Mouse (Mus musculus): Measurements from ENCODE around the gene Mpzl2. TPM values are rescaled to one million over a fixed set of nuclear protein-coding genes. Genes with fewer than 3 reads are reported as not detected.
"Not testable (repeated sequence)": the region's sequence is repeated elsewhere in the genome, so short reads cannot be mapped to it uniquely, and the experiment has no call there.

Gene Mpzl2
- total RNA-seq, 4 experiments from 2014 or later, result 4.5 to 7.1 (median 6.2) TPM

GRCm38 (mm10) chr9:45037803-45038202, 1.8 kb upstream of the Mpzl2 start:
- DNase-seq, result not testable (repeated sequence)

DNA sequence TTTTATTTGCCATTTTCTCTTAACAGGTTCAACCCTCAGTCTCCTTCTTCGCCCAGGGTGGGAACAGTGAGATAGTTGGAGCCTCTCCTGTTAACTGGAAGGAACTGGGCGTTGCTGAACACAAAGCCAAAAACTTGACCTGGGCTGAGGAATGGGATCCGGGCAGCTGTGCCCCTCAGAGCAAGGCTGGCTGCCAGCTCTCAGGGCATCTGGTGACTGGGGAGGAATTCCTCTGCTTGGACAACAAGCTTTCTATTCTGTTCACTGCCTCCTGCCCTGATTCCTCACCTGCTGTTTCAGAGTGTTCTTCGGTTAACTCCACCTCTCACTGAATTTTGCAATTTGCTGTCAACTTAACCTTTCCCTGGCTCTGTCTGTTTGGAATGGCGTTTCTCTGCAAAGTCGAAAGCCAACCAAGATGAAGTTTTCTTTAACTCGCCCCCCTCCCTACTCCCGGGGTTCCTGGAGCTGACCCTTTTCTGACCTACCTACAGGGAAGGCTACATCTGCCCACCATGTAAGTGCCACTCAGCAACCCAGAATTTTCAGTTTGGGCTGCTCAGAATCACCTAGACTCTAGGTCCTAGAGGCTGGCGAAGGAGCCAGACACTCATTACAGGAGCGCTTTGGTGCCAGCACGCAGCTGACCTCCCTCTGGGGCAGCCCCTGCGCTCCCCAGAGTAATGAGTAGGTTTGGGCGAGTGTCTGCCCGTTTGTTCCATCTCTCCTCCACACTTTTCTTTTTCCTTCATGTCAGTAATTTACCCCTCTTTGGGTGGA, 657 bp downstream of the Mpzl2 start:
- DNase-seq, result no peak

GRCm38 (mm10) chr9:45041131-45041838, 1.7 kb downstream of the Mpzl2 start:
- DNase-seq, result peak; percentile 28

GRCm38 (mm10) chr9:45042056-45042720, 2.6 kb downstream of the Mpzl2 start:
- DNase-seq, result peak; percentile 35

DNA sequence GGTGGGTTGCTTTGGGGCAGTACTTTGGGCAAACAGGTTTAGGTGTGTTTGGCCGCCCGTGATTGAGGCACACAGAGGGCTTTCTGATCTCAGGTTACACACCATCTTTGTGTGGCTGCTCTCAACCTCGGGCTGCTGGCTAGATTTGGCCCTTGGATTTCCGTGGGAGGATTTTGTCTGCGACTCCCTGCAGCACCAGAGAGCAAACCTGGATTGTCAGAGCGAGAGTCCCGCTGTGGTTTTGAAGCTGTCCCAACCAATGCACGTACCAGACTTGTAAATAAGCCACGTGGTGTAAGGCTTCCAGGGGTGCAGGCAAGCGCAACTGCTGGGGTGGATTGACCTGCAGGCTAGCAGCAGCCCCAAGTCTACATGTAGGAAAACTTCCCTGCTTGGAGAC, 3.3 kb downstream of the Mpzl2 start:
- DNase-seq, result no peak

GRCm38 (mm10) chr9:45046973-45047372, 7.4 kb downstream of the Mpzl2 start:
- no peak for DNase-seq

- no peak for DNase-seq
Observed at GRCm38 (mm10) chr9:45048511-45048910, 8.9 kb downstream of the Mpzl2 start.

DNA sequence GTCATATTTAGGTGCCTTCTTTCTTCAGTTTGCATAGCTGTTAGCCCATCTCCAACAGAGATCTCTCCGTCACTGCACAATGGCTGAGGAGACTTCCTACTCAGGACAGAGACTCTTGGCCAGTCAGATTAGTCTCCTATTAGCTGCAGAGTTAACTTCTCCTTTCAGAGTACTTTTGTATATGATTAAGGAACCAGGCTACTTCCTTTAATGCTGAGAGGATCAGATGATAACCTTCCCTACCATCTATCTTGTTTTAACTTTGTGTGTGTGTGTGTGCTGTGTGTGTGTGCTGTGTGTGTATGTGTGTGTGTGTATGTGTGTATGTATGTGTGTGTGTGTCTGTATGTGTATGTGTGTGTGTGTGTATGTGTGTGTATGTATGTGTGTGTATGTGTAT, 10.1 kb downstream of the Mpzl2 start:
- no peak for DNase-seq

GRCm38 (mm10) chr9:45050301-45050700, 10.7 kb downstream of the Mpzl2 start:
- no peak for DNase-seq

- DNase-seq, result peak; percentile 74
Observed at GRCm38 (mm10) chr9:45055082-45055713, 15.6 kb downstream of the Mpzl2 start, which contains the start of gene Mpzl3. TSS of gene Mpzl3 (plus strand) at chr9:45055186.

- no peak for DNase-seq
Observed at GRCm38 (mm10) chr9:45058304-45058940, 18.8 kb downstream of the Mpzl2 start.

- DNase-seq, result no peak
Observed at GRCm38 (mm10) chr9:45060151-45060550, 20.6 kb downstream of the Mpzl2 start.

DNA sequence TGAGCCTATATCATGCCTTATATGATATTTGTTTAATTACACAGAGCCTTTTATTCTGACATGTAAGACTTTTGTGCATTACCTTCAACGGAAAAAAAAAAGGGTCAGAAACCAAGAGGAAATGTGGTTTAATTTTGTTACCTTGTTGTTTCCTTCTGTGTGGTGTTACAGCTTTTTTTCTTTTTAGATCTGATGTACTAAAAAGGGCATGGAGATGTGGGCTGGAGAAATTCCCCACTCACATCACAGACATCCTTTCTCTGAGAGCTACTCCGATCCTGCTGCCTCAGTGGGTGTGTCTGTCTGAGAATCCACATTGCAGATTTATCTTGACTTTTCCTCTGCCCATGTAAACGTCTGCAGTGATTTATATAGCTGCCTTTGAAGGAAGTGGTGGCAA, 23.1 kb downstream of the Mpzl2 start:
- no peak for DNase-seq

DNA sequence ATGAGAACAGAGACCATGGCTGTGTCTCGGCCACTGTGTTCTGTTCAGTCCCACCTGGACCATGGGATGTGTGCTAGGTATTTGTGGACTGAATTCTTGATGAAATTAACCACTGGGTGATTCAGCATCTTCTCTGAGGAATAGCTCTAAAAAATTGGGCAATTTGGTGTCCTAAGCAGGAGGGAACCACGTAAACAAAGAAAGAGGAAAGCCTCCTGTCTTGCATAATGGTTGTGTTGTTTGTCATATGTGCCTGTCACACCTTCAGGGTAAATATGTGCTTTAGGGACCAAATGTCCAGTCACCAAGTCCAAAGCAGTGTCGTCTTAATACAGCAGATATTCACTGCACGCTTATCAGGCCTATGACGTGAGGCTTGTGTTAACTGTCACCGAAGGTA, 24.8 kb downstream of the Mpzl2 start:
- DNase-seq, result no peak

GRCm38 (mm10) chr9:45066735-45067134, 27.1 kb downstream of the Mpzl2 start:
- DNase-seq, result no peak

DNA sequence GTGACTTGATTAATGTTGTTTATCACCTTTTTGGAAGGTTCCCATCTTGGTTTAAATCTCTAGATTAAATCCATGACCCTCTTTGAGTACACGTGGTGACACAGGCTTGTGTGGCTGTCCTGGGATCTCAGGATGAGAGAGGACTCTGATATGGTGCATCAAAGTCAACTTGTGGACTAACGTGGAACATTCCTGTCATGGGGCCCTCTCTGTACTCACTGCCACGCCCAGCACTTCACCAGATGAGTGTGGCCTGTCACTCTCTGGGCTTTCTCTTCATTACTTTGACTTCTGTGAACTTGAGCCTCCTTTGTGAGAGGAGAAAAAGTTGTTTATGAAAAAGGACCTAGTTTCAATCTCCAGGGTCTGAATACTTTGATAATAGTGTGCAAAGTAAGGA, 32.2 kb downstream of the Mpzl2 start:
- DNase-seq, result no peak

- DNase-seq, result no peak
Observed at GRCm38 (mm10) chr9:45077859-45078258, 38.3 kb downstream of the Mpzl2 start.

DNA sequence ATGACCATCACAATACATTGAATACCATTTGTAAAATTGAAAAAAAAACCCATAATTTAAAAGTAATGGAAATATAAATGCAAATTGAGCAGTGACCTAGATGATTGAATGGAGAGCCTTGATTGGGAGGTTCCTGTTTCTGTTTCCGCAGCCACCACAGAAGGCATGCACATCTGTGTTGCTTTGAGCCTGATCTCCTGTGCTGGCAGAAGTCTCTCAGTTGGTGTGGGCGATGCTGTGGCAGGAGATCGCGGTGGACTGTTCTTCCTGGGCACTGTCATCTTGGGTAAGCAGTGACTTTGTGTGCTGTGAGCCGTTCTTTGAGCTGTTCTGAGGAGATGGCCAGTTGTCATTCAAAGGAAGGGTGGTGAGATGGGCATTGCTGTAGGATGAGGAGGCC, 39.4 kb downstream of the Mpzl2 start, which contains the start of gene Jaml:
Gene Jaml (plus strand): TSS at position 173 of the 400 bp plus-strand sequence.
- no peak for DNase-seq

- no peak for DNase-seq
Observed at GRCm38 (mm10) chr9:45083132-45083531, 43.5 kb downstream of the Mpzl2 start.

GRCm38 (mm10) chr9:45084556-45084955, 45.0 kb downstream of the Mpzl2 start:
- DNase-seq, result no peak

- DNase-seq, result no peak
Observed at GRCm38 (mm10) chr9:45085741-45086690, 46.4 kb downstream of the Mpzl2 start.

All from adrenal gland, adult 8-10 months (tissue).